Mouse (Mus musculus): Measurements from ENCODE around the gene Phf10. TPM values are rescaled to one million over a fixed set of nuclear protein-coding genes. Genes with fewer than 3 reads are reported as not detected.
"Not testable (repeated sequence)": the region's sequence is repeated elsewhere in the genome, so short reads cannot be mapped to it uniquely, and the experiment has no call there.

Phf10 gene
- polyA plus RNA-seq, 1 experiment from 2014 or later: 27.2 TPM

DNA sequence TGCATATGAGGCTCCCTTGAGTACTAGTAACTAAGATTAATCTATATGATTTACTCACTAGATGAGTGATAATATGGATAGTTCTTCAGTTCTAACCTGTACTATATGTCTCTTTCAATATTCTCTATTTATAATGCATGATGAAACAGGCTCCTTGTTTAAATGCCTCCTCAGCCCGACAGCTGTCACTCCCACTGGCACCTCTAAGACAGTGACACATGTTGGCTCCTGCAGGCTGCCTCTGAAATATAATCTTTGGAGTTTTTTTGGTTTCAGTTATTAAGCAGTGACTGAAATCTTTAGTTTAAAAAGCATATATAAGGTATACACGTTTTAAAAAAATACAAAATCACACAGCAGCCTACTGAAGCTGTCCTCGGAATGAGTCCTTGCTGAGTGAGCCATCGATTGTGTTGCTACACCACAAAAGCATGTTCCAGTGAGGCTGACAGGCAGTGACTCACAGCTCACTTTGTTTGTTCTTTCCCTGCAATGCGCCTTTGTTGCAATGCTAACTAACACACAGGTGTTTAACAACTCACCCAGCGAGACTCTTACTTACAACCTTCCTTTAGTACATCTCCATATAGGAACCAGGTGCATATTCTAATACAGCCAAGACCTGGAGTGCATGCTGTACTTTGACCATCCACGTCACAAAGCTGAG is 11.8 kb downstream of the Phf10 start:
- Histone ChIP-seq H3K4me2 (ENCODE audit: low read depth, low read length) (no peak overlapping the region), H3K4me3 (ENCODE audit: low read length) (no peak overlapping the region), H3K36me3 (ENCODE audit: control insufficient read depth, insufficient read depth) (peaks cover 40% of the 10 kb centered on the region), H3K9ac (ENCODE audit: low read length) (no peak overlapping the region), H3K27ac (ENCODE audit: low read length) (no peak overlapping the region), H3K27me3 (ENCODE audit: control insufficient read depth, insufficient read depth, low read length) (no peaks in the 10 kb centered on the region), H3K4me1 (ENCODE audit: control insufficient read depth, insufficient read depth, low read length) (peaks cover 9% of the 10 kb centered on the region), H3K9me3 (replicated peaks; ENCODE audit: control insufficient read depth, low read length) (no peaks in the 10 kb centered on the region)
- ATAC-seq (replicated peaks; ENCODE audit: extremely low read depth, insufficient read depth, low FRiP score): no peak
- 88% methylated on average over 7 of the region's 7 CpGs for WGBS

DNA sequence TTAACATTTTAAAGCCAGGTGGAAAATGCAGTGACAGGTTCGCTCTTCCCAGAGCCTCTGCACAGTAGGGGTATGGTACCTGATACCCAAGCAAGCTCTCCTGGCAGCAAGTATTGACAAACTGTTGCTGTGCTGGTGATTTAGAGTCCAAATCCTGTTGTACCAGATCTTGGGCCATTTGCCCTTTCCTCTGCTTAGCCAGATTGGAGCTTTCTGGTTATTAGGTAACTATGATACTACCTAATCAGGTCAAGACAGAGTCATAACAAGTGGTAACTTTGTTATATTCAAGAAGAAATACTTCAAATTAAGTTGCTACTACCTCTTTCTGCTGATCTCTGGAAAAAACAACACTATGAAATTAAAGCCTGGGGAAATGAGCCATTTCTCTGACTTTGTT is 16.5 kb downstream of the Phf10 start:
- H3K9ac ChIP-seq (ENCODE audit: low read length): no peak overlapping the region
- peak overlapping the region; percentile 26; the same call in 1 of the 2 replicates for H3K4me2 ChIP-seq (ENCODE audit: low read depth, low read length)
- H3K9me3 ChIP-seq (replicated peaks; ENCODE audit: control insufficient read depth, low read length): no peaks in the 10 kb centered on the region
- 93% methylated on average over 1 of the region's 1 CpGs for WGBS
- H3K4me1 ChIP-seq (ENCODE audit: control insufficient read depth, insufficient read depth, low read length): peaks cover 19% of the 10 kb centered on the region
- no peak overlapping the region for H3K27ac ChIP-seq (ENCODE audit: low read length)
- no peak overlapping the region for H3K4me3 ChIP-seq (ENCODE audit: low read length)
- H3K36me3 ChIP-seq (ENCODE audit: control insufficient read depth, insufficient read depth): peaks cover 9% of the 10 kb centered on the region
- no peaks in the 10 kb centered on the region for H3K27me3 ChIP-seq (ENCODE audit: control insufficient read depth, insufficient read depth, low read length)
- no peak for ATAC-seq (replicated peaks; ENCODE audit: extremely low read depth, insufficient read depth, low FRiP score)

DNA sequence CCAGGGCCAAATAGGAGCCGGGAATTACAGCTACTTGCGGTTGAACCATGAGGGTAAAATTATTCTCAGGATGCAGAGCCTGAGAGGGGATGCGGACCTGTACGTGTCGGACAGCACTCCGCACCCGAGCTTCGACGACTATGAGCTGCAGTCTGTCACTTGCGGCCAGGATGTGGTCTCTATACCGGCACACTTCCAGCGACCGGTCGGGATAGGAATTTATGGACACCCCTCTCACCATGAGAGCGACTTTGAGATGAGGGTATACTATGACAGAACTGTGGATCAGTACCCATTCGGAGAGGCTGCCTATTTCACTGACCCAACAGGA is 17.4 kb downstream of the Phf10 start:
- H3K27me3 ChIP-seq (ENCODE audit: control insufficient read depth, insufficient read depth, low read length): no peaks in the 10 kb centered on the region
- H3K36me3 ChIP-seq (ENCODE audit: control insufficient read depth, insufficient read depth): peaks cover 4% of the 10 kb centered on the region; the same call in 1 of the 2 replicates
- no peak overlapping the region; the same call in 1 of the 2 replicates for H3K27ac ChIP-seq (ENCODE audit: low read length)
- ATAC-seq (replicated peaks; ENCODE audit: extremely low read depth, insufficient read depth, low FRiP score): no peak
- peaks cover 19% of the 10 kb centered on the region for H3K4me1 ChIP-seq (ENCODE audit: control insufficient read depth, insufficient read depth, low read length)
- 13% methylated on average over 16 of the region's 16 CpGs for WGBS
- peak overlapping the region; percentile 92 for H3K9ac ChIP-seq (ENCODE audit: low read length)
- H3K9me3 ChIP-seq (replicated peaks; ENCODE audit: control insufficient read depth, low read length): no peaks in the 10 kb centered on the region
- H3K4me2 ChIP-seq (ENCODE audit: low read depth, low read length): peak overlapping the region; percentile 86
- H3K4me3 ChIP-seq (ENCODE audit: low read length): peak overlapping the region; percentile 95

DNA sequence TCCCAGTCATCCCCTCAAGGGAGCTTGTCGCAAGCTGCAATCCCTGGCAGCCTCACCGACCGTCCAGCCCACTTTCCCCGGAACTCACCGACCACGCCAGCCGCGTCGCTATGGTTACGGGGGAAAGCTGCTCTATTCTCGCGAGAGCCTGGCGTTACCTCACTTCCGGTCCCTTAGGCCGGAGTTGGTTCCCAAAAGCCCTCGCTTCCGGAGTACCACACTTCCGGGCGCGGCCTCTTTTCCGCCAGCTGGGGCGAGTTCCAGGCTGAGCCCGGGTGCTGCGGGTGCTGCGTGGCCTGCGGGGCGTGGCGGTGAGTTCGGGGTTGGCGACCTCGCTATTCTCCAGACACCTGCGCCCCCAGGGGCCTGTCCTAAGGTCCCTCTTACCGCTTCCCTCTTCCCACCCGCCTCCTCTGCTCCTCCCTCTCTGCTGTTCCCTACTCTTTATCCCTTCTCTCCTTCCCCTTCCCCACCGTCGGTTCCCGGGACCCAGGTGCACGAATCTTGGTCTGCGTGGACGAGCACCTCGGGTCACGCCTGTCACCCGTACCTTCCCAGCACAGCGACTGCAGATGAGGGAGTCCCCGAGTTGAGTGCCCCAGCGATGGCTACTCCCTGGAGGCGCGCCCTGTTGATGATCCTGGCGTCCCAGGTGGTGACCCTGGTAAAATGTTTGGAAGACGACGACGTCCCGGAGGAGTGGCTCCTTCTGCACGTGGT is 17.9 kb downstream of the Phf10 start, which contains the start of the genes Wdr27 and 1600012H06Rik:
TSS of gene Wdr27 (minus strand) at position 150 of the 720 bp plus-strand sequence.
TSS of gene 1600012H06Rik (plus strand) at position 176 of the 720 bp plus-strand sequence.
- peak within 1 kb of the TSS; percentile 95 for H3K4me3 ChIP-seq (ENCODE audit: low read length)
- peak; percentile 98 for ATAC-seq (replicated peaks; ENCODE audit: extremely low read depth, insufficient read depth, low FRiP score)
- WGBS: 0% methylated on average over 54 of the region's 54 CpGs
- H3K4me2 ChIP-seq (ENCODE audit: low read depth, low read length): peak within 1 kb of the TSS; percentile 86
- no peaks in the 10 kb centered on the region for H3K27me3 ChIP-seq (ENCODE audit: control insufficient read depth, insufficient read depth, low read length)
- no peaks in the 10 kb centered on the region for H3K9me3 ChIP-seq (replicated peaks; ENCODE audit: control insufficient read depth, low read length)
- peaks cover under 1% of the 10 kb centered on the region; the same call in 1 of the 2 replicates for H3K36me3 ChIP-seq (ENCODE audit: control insufficient read depth, insufficient read depth)
- peak within 1 kb of the TSS; percentile 81 for H3K27ac ChIP-seq (ENCODE audit: low read length)
- peak within 1 kb of the TSS; percentile 92 for H3K9ac ChIP-seq (ENCODE audit: low read length)
- H3K4me1 ChIP-seq (ENCODE audit: control insufficient read depth, insufficient read depth, low read length): peaks cover 19% of the 10 kb centered on the region

DNA sequence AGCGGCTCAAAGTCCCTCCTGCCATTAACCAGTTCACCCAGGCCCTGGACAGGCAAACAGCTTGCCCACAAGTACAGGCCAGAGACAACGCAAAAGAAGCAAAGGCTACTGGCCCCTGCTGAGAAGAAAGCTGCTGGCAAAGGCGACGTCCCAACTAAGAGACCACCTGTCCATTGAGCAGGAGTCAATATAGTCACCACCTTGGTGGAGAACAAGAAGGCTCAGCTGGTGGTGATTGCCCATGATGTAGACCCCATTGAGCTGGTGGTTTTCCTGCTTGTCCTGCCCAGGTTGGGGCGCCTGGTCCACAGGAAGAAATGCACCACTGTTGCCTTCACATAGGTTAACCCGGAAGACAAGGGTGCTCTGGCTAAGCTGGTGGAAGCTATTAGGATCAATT is 18.9 kb downstream of the Phf10 start:
- H3K27me3 ChIP-seq (ENCODE audit: control insufficient read depth, insufficient read depth, low read length); H3K9me3 ChIP-seq (replicated peaks; ENCODE audit: control insufficient read depth, low read length); H3K36me3 ChIP-seq (ENCODE audit: control insufficient read depth, insufficient read depth); ATAC-seq (replicated peaks; ENCODE audit: extremely low read depth, insufficient read depth, low FRiP score): not testable (repeated sequence)
- Histone ChIP-seq H3K4me2 (ENCODE audit: low read depth, low read length) (peak overlapping the region; percentile 86), H3K4me1 (ENCODE audit: control insufficient read depth, insufficient read depth, low read length) (peaks cover 19% of the 10 kb centered on the region), H3K4me3 (ENCODE audit: low read length) (peak overlapping the region; percentile 95), H3K9ac (ENCODE audit: low read length) (peak overlapping the region; percentile 92), H3K27ac (ENCODE audit: low read length) (peak overlapping the region; percentile 80; the same call in 1 of the 2 replicates)
- 69% methylated on average over 6 of the region's 6 CpGs for WGBS

DNA sequence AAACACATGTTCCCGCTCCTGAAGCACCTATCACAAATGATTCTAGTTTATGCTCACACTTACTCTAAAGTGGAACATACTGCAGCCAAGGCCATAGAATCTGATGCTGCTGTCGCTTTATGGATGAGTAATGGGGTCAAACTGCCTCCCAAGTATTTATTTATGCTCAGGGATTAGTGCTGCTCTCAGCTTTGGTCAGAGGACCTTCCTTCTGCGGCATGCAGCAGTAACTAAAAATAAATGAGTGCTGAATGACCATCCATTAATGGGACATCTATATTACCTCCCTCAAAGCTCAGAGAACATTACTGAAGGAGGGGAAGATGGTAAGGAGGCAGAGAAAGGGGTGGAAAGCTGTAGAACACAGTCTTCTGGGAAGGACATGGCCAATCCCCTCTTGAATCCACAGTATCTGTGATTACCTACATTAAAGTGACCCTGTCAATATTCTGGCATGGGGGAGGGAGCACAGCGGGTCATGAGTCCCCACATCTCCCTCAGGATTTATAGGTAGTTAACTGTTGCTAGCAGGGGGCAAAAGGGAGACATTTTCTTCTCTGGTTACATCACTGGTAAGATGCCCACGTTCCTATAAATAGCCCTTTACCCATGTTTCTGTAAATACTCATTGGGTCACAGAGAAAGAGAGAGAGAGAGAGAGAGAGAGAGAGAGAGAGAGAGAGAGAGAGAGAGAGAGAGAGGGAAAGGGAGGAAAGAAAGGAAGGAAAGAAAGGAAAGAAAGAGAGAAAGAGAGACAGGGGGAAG is 25.1 kb downstream of the Phf10 start:
- H3K4me2 ChIP-seq (ENCODE audit: low read depth, low read length): no peak overlapping the region
- no peaks in the 10 kb centered on the region for H3K9me3 ChIP-seq (replicated peaks; ENCODE audit: control insufficient read depth, low read length)
- no peak for ATAC-seq (replicated peaks; ENCODE audit: extremely low read depth, insufficient read depth, low FRiP score)
- no peak overlapping the region for H3K9ac ChIP-seq (ENCODE audit: low read length)
- H3K27ac ChIP-seq (ENCODE audit: low read length): no peak overlapping the region
- H3K27me3 ChIP-seq (ENCODE audit: control insufficient read depth, insufficient read depth, low read length): no peaks in the 10 kb centered on the region
- H3K4me1 ChIP-seq (ENCODE audit: control insufficient read depth, insufficient read depth, low read length): no peaks in the 10 kb centered on the region
- no peaks in the 10 kb centered on the region for H3K36me3 ChIP-seq (ENCODE audit: control insufficient read depth, insufficient read depth)
- H3K4me3 ChIP-seq (ENCODE audit: low read length): no peak overlapping the region
- 65% methylated on average over 5 of the region's 5 CpGs for WGBS

DNA sequence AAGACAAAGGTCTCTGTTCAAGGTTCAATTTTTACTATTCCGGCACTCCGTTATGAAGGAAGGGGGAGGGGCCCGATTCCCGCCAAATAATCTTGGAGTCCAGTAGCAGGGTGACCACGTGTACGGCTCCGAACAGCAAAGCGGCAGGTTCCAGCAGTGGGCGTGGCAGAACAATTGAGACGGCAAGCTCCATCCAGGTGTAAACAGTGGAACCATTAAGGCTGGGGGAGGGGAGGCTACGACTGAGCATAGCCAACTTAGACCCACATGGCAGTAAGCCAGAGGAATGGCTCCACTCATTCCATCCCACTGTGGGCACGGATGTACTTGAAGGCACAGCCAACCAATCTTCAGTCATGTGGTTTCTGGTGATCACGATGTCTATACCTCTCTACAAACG is 25.8 kb downstream of the Phf10 start:
- not testable (repeated sequence) for H3K4me2 ChIP-seq (ENCODE audit: low read depth, low read length); H3K9me3 ChIP-seq (replicated peaks; ENCODE audit: control insufficient read depth, low read length); H3K4me1 ChIP-seq (ENCODE audit: control insufficient read depth, insufficient read depth, low read length); H3K4me3 ChIP-seq (ENCODE audit: low read length); H3K27me3 ChIP-seq (ENCODE audit: control insufficient read depth, insufficient read depth, low read length); H3K27ac ChIP-seq (ENCODE audit: low read length); H3K9ac ChIP-seq (ENCODE audit: low read length); ATAC-seq (replicated peaks; ENCODE audit: extremely low read depth, insufficient read depth, low FRiP score); H3K36me3 ChIP-seq (ENCODE audit: control insufficient read depth, insufficient read depth)
- WGBS: 77% methylated on average over 14 of the region's 14 CpGs

DNA sequence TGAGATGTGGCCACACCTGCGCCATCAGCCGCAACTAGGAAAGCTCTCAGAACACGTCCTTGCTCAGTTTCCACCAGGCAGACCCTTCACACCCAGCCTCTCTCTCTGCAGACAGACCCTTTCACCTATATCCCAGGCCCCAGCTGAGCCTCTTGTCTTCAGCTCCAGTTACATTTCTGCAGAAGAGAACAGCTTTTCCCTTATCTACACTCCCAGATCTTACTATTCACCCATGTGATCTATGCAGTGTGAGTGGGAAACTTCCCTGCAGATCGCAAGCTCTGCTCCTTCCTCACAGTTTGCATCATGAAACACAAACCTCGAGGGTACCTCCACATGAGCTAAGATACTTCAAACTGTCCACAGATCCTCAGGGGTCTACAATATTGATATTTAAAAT is 29.6 kb downstream of the Phf10 start:
- Histone ChIP-seq H3K9me3 (replicated peaks; ENCODE audit: control insufficient read depth, low read length) (no peaks in the 10 kb centered on the region), H3K4me3 (ENCODE audit: low read length) (no peak overlapping the region), H3K27ac (ENCODE audit: low read length) (no peak overlapping the region), H3K4me2 (ENCODE audit: low read depth, low read length) (no peak overlapping the region), H3K9ac (ENCODE audit: low read length) (no peak overlapping the region), H3K27me3 (ENCODE audit: control insufficient read depth, insufficient read depth, low read length) (no peaks in the 10 kb centered on the region), H3K36me3 (ENCODE audit: control insufficient read depth, insufficient read depth) (no peaks in the 10 kb centered on the region), H3K4me1 (ENCODE audit: control insufficient read depth, insufficient read depth, low read length) (no peaks in the 10 kb centered on the region)
- no peak for ATAC-seq (replicated peaks; ENCODE audit: extremely low read depth, insufficient read depth, low FRiP score)
- 75% methylated on average over 5 of the region's 5 CpGs for WGBS

DNA sequence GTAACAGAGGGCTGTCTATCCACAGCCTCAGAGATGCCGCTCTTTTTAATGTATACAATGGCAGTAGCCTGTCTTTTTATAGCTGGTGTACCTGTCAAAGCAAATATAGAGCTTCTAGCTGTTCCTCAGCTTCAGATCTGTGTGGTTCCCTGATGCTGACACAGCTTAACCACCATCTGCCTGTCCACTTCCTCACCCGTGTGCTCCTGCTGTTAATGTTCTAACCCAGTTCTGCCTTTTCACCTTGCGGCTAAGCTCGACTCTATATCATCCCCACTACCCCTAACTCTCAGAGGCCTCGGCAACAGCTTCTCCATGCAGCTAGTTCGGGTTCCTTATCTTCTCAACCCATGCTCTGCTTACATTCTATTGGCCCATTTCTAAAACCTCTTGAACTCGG is 30.4 kb downstream of the Phf10 start:
- H3K4me3 ChIP-seq (ENCODE audit: low read length): no peak overlapping the region
- no peaks in the 10 kb centered on the region for H3K36me3 ChIP-seq (ENCODE audit: control insufficient read depth, insufficient read depth)
- no peak overlapping the region for H3K27ac ChIP-seq (ENCODE audit: low read length)
- no peaks in the 10 kb centered on the region for H3K4me1 ChIP-seq (ENCODE audit: control insufficient read depth, insufficient read depth, low read length)
- no peak overlapping the region for H3K9ac ChIP-seq (ENCODE audit: low read length)
- no peak for ATAC-seq (replicated peaks; ENCODE audit: extremely low read depth, insufficient read depth, low FRiP score)
- H3K9me3 ChIP-seq (replicated peaks; ENCODE audit: control insufficient read depth, low read length): no peaks in the 10 kb centered on the region
- no peak overlapping the region for H3K4me2 ChIP-seq (ENCODE audit: low read depth, low read length)
- H3K27me3 ChIP-seq (ENCODE audit: control insufficient read depth, insufficient read depth, low read length): no peaks in the 10 kb centered on the region
- 63% methylated on average over 7 of the region's 7 CpGs for WGBS

Data from heart, embryonic 16.5 days (tissue).